Mouse (Mus musculus): Measurements from ENCODE around the gene Fam83f. TPM values are rescaled to one million over a fixed set of nuclear protein-coding genes. Genes with fewer than 3 reads are reported as not detected.

The Fam83f gene
- total RNA-seq (2023) = under 1 TPM; 0.52 to 0.80 TPM

GRCm38 (mm10) chr15:80671295-80672252, at the start of gene Fam83f:
Fam83f (plus strand) TSS chr15:80671847.

GRCm38 (mm10) chr15:80710608-80711363, 39.1 kb downstream of the Fam83f start, which contains the start of gene Tnrc6b:
Tnrc6b (plus strand) TSS chr15:80711313.

Other genes starting within 250 kb of the Fam83f start
- gene Enthd1, start 106.7 kb upstream of the Fam83f start, total RNA-seq (2023) = under 1 TPM; 0.41 to 0.44 TPM
- gene Grap2, start 99.3 kb upstream of the Fam83f start, total RNA-seq (2023) = 100 to 1,000 TPM; 495 to 562 TPM
- gene Tnrc6b, start 39.5 kb downstream of the Fam83f start, total RNA-seq (2023) = 100 to 1,000 TPM; 274 to 297 TPM